Mouse (Mus musculus): ENCODE measurements around the gene Zfp142.

The Zfp142 gene

GRCm38 (mm10) chr1:74587773-74588445 is at the start of gene Zfp142, which contains the start of gene Bcs1l:
Gene Zfp142, minus strand, starts transcription at chr1:74588246.
Gene Bcs1l, plus strand, starts transcription at chr1:74588289.
- peak; percentile 95 for DNase-seq (ENCODE audit: low spot score)

GRCm38 (mm10) chr1:74632734-74633133 is 44.7 kb upstream of the Zfp142 start:
- no peak for DNase-seq (ENCODE audit: low spot score)

GRCm38 (mm10) chr1:74628001-74628400 is 40.0 kb upstream of the Zfp142 start:
- DNase-seq (ENCODE audit: low spot score): no peak

GRCm38 (mm10) chr1:74626076-74626475 is 38.0 kb upstream of the Zfp142 start:
- DNase-seq (ENCODE audit: low spot score): no peak

- no peak for DNase-seq (ENCODE audit: low spot score)
These were observed 36.1 kb upstream of the Zfp142 start for GRCm38 (mm10) chr1:74624183-74624582.

- peak; percentile 67 for DNase-seq (ENCODE audit: low spot score)
These were observed 13.4 kb upstream of the Zfp142 start, which contains the start of the genes Rnf25 and Stk36 for GRCm38 (mm10) chr1:74601267-74601962. Gene Rnf25, minus strand, starts transcription at chr1:74601397. Gene Stk36, plus strand, starts transcription at chr1:74601445.

GRCm38 (mm10) chr1:74600501-74601266 is 12.6 kb upstream of the Zfp142 start:
- no peak for DNase-seq (ENCODE audit: low spot score)

- no peak for DNase-seq (ENCODE audit: low spot score)
These were observed 6.4 kb upstream of the Zfp142 start for GRCm38 (mm10) chr1:74594434-74594833.

- DNase-seq (ENCODE audit: low spot score): no peak
These were observed 743 bp downstream of the Zfp142 start for GRCm38 (mm10) chr1:74587233-74587772.

GRCm38 (mm10) chr1:74584616-74585398 is 3.2 kb downstream of the Zfp142 start:
- DNase-seq (ENCODE audit: low spot score): no peak

- DNase-seq (ENCODE audit: low spot score): no peak
These were observed 5.4 kb downstream of the Zfp142 start for GRCm38 (mm10) chr1:74582621-74583020.

- DNase-seq (ENCODE audit: low spot score): no peak
These were observed 18.0 kb downstream of the Zfp142 start for GRCm38 (mm10) chr1:74569739-74570719.

- no peak for DNase-seq (ENCODE audit: low spot score)
These were observed 22.2 kb downstream of the Zfp142 start for GRCm38 (mm10) chr1:74565834-74566233.

GRCm38 (mm10) chr1:74559061-74559460 is 29.0 kb downstream of the Zfp142 start:
- no peak for DNase-seq (ENCODE audit: low spot score)

- DNase-seq (ENCODE audit: low spot score): no peak
These were observed 43.9 kb downstream of the Zfp142 start, which contains the start of gene Usp37 for GRCm38 (mm10) chr1:74544184-74544583. Gene Usp37, minus strand, starts transcription at chr1:74544284.

GRCm38 (mm10) chr1:74542451-74542961 is 45.5 kb downstream of the Zfp142 start, which contains the start of gene Plcd4:
Gene Plcd4, plus strand, starts transcription at chr1:74542888.
- no peak for DNase-seq (ENCODE audit: low spot score)

- DNase-seq (ENCODE audit: low spot score): no peak
These were observed 49.4 kb downstream of the Zfp142 start for GRCm38 (mm10) chr1:74538650-74539049.

- no peak for DNase-seq (ENCODE audit: low spot score)
These were observed 59.5 kb downstream of the Zfp142 start for GRCm38 (mm10) chr1:74528589-74528988.

- DNase-seq (ENCODE audit: low spot score): no peak
These were observed 63.3 kb downstream of the Zfp142 start for GRCm38 (mm10) chr1:74524746-74525145.

GRCm38 (mm10) chr1:74519875-74520274 is 68.2 kb downstream of the Zfp142 start:
- DNase-seq (ENCODE audit: low spot score): no peak

All from ovary, postnatal 10 days (tissue).